Mouse (Mus musculus) embryonic facial prominence, embryonic 11.5 days (tissue): ENCODE measurements around the gene Sept1. TPM values are rescaled to one million over a fixed set of nuclear protein-coding genes. Genes with fewer than 3 reads are reported as not detected.

Experiments used
- ATAC-seq: fragments of 200-750 bp; cut with Nextera tagmentation; replicated peaks from 2 replicates; pipeline ENCODE4 v1.8.0; 2017; ENCODE audit warnings: low read depth; ENCODE audit not compliant: insufficient number of reproducible peaks, low FRiP score, low TSS enrichment
- DNase-seq: peaks from one replicate; pipeline ENCODE4 v3.0.0-alpha.2; 2015; ENCODE audit warnings: low spot score
- H3K27ac ChIP-seq: fragments of 300-500 bp; sonication (generic); replicated peaks from 2 replicates; pipeline ENCODE4 v1.5.1; 2014; ENCODE audit warnings: mild to moderate bottlenecking, low read depth, low read length, control low read depth
- H3K27me3 ChIP-seq: fragments of 300-500 bp; sonication (generic); 2 replicates; pipeline ENCODE4 v1.6.1; 2014; ENCODE audit warnings: mild to moderate bottlenecking, low read length, moderate library complexity, mixed read lengths; ENCODE audit not compliant: control insufficient read depth, insufficient read depth
- H3K36me3 ChIP-seq: fragments of 300-500 bp; sonication (generic); replicated peaks from 2 replicates; pipeline ENCODE4 v1.6.1; 2014; ENCODE audit warnings: low read depth, mild to moderate bottlenecking, low read length, moderate library complexity, mixed read lengths; ENCODE audit not compliant: control insufficient read depth, insufficient read depth
- H3K4me1 ChIP-seq: fragments of 300-500 bp; sonication (generic); 2 replicates; pipeline ENCODE4 v1.6.1; 2014; ENCODE audit warnings: low read length, mixed read lengths; ENCODE audit not compliant: control insufficient read depth, insufficient read depth
- H3K4me2 ChIP-seq: fragments of 300-500 bp; sonication (generic); 2 replicates; pipeline ENCODE4 v1.6.1; 2014; ENCODE audit warnings: low read depth, mild to moderate bottlenecking, control low read depth, low read length, moderate library complexity
- H3K4me3 ChIP-seq: fragments of 300-500 bp; sonication (generic); 2 replicates; pipeline ENCODE4 v1.5.1; 2014; ENCODE audit warnings: low read depth, low read length, control low read depth
- H3K9ac ChIP-seq: fragments of 300-500 bp; sonication (generic); replicated peaks from 2 replicates; pipeline ENCODE4 v1.6.1; 2014; ENCODE audit warnings: mild to moderate bottlenecking, control low read depth, low read length
- H3K9me3 ChIP-seq: fragments of 300-500 bp; sonication (generic); replicated peaks from 2 replicates; pipeline ENCODE4 v1.6.1; 2016; ENCODE audit warnings: mild to moderate bottlenecking, low read length, inconsistent platforms, mixed read lengths; ENCODE audit not compliant: control insufficient read depth
- WGBS: fragments of 180-500 bp; shearing (Covaris S2); extraction: QIAGEN DNeasy Blood & Tissue Kit; methylation state at CpG from one replicate; pipeline ENCODE4 v1.1.7; 2014; 5-methylcytosine and 5-hydroxymethylcytosine counted together
- polyA plus RNA-seq: library from polyadenylated mRNA; unstranded; fragments of >200 nt; fragmentation: Nextera tagmentation; extraction: Ambion mirVana; gene quantifications from 2 replicates; pipeline ENCODE4 v1.2.1, GENCODE M21; 2014

Gene Sept1
- polyA plus RNA-seq, 1 experiment from 2014 or later, result 21.0 TPM

- peak; percentile 67 for DNase-seq
- Histone ChIP-seq H3K27ac (peak overlapping the region; percentile 95), H3K4me1 (peaks cover 5% of the 10 kb centered on the region; the same call in 1 of the 2 replicates), H3K4me3 (peak overlapping the region; percentile 98), H3K4me2 (peak overlapping the region; percentile 61), H3K36me3 (peaks cover 25% of the 10 kb centered on the region), H3K27me3 (no peaks in the 10 kb centered on the region), H3K9ac (peak overlapping the region; percentile 99), H3K9me3 (no peaks in the 10 kb centered on the region)
- under 1% methylated on average over 27 of the region's 27 CpGs for WGBS
- peak; percentile 37 for ATAC-seq
These were observed 429 bp upstream of the Sept1 start for GRCm38 (mm10) chr7:127233368-127233749.

- H3K27ac ChIP-seq, result peak overlapping the region; percentile 95
- H3K9me3 ChIP-seq, result no peaks in the 10 kb centered on the region
- H3K9ac ChIP-seq, result peak overlapping the region; percentile 99
- peaks cover 5% of the 10 kb centered on the region; the same call in 1 of the 2 replicates for H3K4me1 ChIP-seq
- ATAC-seq (no peak), DNase-seq (no peak)
- H3K36me3 ChIP-seq, result peaks cover 20% of the 10 kb centered on the region
- no peaks in the 10 kb centered on the region for H3K27me3 ChIP-seq
- H3K4me2 ChIP-seq, result peak overlapping the region; percentile 76
- 13% methylated on average over 20 of the region's 20 CpGs for WGBS
- peak overlapping the region; percentile 98 for H3K4me3 ChIP-seq
These were observed 906 bp downstream of the Sept1 start for GRCm38 (mm10) chr7:127231826-127232621.

- Histone ChIP-seq H3K27ac (no peak overlapping the region), H3K4me3 (peak overlapping the region; percentile 98), H3K36me3 (peaks cover 14% of the 10 kb centered on the region), H3K4me1 (peaks cover 5% of the 10 kb centered on the region; the same call in 1 of the 2 replicates), H3K27me3 (no peaks in the 10 kb centered on the region), H3K4me2 (peak overlapping the region; percentile 76), H3K9ac (peak overlapping the region; percentile 99), H3K9me3 (no peaks in the 10 kb centered on the region)
- no peak for ATAC-seq
- WGBS, result 87% methylated on average over 3 of the region's 3 CpGs
- no peak for DNase-seq
These were observed 1.6 kb downstream of the Sept1 start for GRCm38 (mm10) chr7:127231376-127231775.

- Histone ChIP-seq H3K9ac (no peak overlapping the region), H3K4me1 (peaks cover 5% of the 10 kb centered on the region; the same call in 1 of the 2 replicates), H3K36me3 (no peaks in the 10 kb centered on the region; the same call in 1 of the 2 replicates), H3K27me3 (no peaks in the 10 kb centered on the region), H3K9me3 (no peaks in the 10 kb centered on the region), H3K4me2 (no peak overlapping the region), H3K4me3 (no peak overlapping the region), H3K27ac (no peak overlapping the region)
- DNase-seq (peak; percentile 82), ATAC-seq (no peak)
- WGBS, result 67% methylated on average over 4 of the region's 4 CpGs
These were observed 4.2 kb downstream of the Sept1 start for GRCm38 (mm10) chr7:127228615-127229303.

GRCm38 (mm10) chr7:127225147-127225995 lies 7.6 kb downstream of the Sept1 start:
- no peaks in the 10 kb centered on the region for H3K4me1 ChIP-seq
- H3K36me3 ChIP-seq, result no peaks in the 10 kb centered on the region; the same call in 1 of the 2 replicates
- ATAC-seq (no peak), DNase-seq (no peak)
- no peaks in the 10 kb centered on the region for H3K9me3 ChIP-seq
- no peak overlapping the region for H3K27ac ChIP-seq
- no peak overlapping the region for H3K4me2 ChIP-seq
- 85% methylated on average over 11 of the region's 11 CpGs for WGBS
- no peak overlapping the region for H3K9ac ChIP-seq
- no peaks in the 10 kb centered on the region for H3K27me3 ChIP-seq
- no peak overlapping the region for H3K4me3 ChIP-seq

- H3K4me1 ChIP-seq, result no peaks in the 10 kb centered on the region
- H3K27ac ChIP-seq, result no peak overlapping the region
- H3K4me3 ChIP-seq, result no peak overlapping the region
- no peak overlapping the region for H3K9ac ChIP-seq
- 95% methylated on average over 6 of the region's 6 CpGs for WGBS
- no peak for ATAC-seq
- no peak overlapping the region for H3K4me2 ChIP-seq
- no peak for DNase-seq
- no peaks in the 10 kb centered on the region for H3K9me3 ChIP-seq
- no peaks in the 10 kb centered on the region; the same call in 1 of the 2 replicates for H3K36me3 ChIP-seq
- H3K27me3 ChIP-seq, result no peaks in the 10 kb centered on the region
These were observed 8.3 kb downstream of the Sept1 start for GRCm38 (mm10) chr7:127224616-127225015.

GRCm38 (mm10) chr7:127223515-127224478 lies 9.1 kb downstream of the Sept1 start:
- H3K36me3 ChIP-seq, result no peaks in the 10 kb centered on the region
- WGBS, result 80% methylated on average over 6 of the region's 6 CpGs
- no peak for DNase-seq
- ATAC-seq, result no peak
- H3K4me3 ChIP-seq, result no peak overlapping the region
- no peaks in the 10 kb centered on the region for H3K9me3 ChIP-seq
- no peaks in the 10 kb centered on the region for H3K4me1 ChIP-seq
- H3K27me3 ChIP-seq, result no peaks in the 10 kb centered on the region
- no peak overlapping the region for H3K27ac ChIP-seq
- H3K4me2 ChIP-seq, result no peak overlapping the region
- H3K9ac ChIP-seq, result no peak overlapping the region
